In genomic region chr10:50806166-50806565, GRCm38 (mm10) we compare ENCODE assay signal across 16 mouse cellular contexts.
"Had no signal": no experiment of that assay in that cellular context is flagged by ENCODE, and none has a peak within 500 bp of the region (broad histone marks: within the 10 kb centered on the region; RNA-seq: fewer than 3 reads in every experiment).

No protein-coding gene starts in this region.

- H3K4me2 ChIP-seq: neural tube, embryonic 13.5 days; neural tube, embryonic 15.5 days; stomach, embryonic 15.5 days had no signal

- H3K4me1 ChIP-seq: neural tube, embryonic 13.5 days; neural tube, embryonic 15.5 days; stomach, embryonic 15.5 days had no signal

- H3K9me3 ChIP-seq: neural tube, embryonic 13.5 days; neural tube, embryonic 15.5 days; stomach, embryonic 15.5 days had no signal

- H3K4me3 ChIP-seq: neural tube, embryonic 13.5 days; neural tube, embryonic 15.5 days; stomach, embryonic 15.5 days had no signal

- H3K27ac ChIP-seq: neural tube, embryonic 13.5 days; neural tube, embryonic 15.5 days; stomach, embryonic 15.5 days; stomach, postnatal 0 days had no signal

- H3K27me3 ChIP-seq: neural tube, embryonic 13.5 days; neural tube, embryonic 15.5 days; stomach, embryonic 15.5 days had no signal

- H3K36me3 ChIP-seq: neural tube, embryonic 13.5 days; neural tube, embryonic 15.5 days; stomach, embryonic 15.5 days had no signal

- DNase-seq: retina, postnatal 1 day; right cerebral cortex, adult 18-20 months; right cerebral cortex, postnatal 14 days; right cerebral cortex, postnatal 25 days; right cerebral cortex, postnatal 4 days; spleen, adult 18-20 months; thymus, adult 18-20 months; thymus, adult 2 months; thymus, postnatal 14 days; thymus, postnatal 25 days; thymus, postnatal 36 days; thymus, postnatal 4 days had no signal

- H3K9ac ChIP-seq: neural tube, embryonic 13.5 days; neural tube, embryonic 15.5 days; stomach, embryonic 15.5 days had no signal
